Mouse (Mus musculus) lung, adult 2 months (tissue): ENCODE data around the gene Inka2.

Experiments
- CTCF ChIP-seq: fragments of 200-500 bp; IDR thresholded peaks from 2 replicates; pipeline ENCODE4 v1.5.1; 2011; ENCODE audit warnings: mild to moderate bottlenecking, low read length, control low read depth; ENCODE audit not compliant: insufficient read depth
- POLR2A ChIP-seq: fragments of 200-500 bp; IDR thresholded peaks from 2 replicates; pipeline ENCODE4 v1.6.1; 2011; ENCODE audit warnings: low read depth, mild to moderate bottlenecking, control low read depth, low read length, borderline replicate concordance; ENCODE audit errors: extremely low read depth

- TF ChIP-seq CTCF, result no peak
- no peak for TF ChIP-seq POLR2A
Observed at GRCm38 (mm10) chr3:105660530-105660929, 43.9 kb upstream of the Inka2 start.
